Comparison of ENCODE assay signal across 8 mouse cellular contexts in genomic region chr4:130306796-130307630, GRCm38 (mm10). TPM values are rescaled to one million over a fixed set of nuclear protein-coding genes. Genes with fewer than 3 reads are reported as not detected.
DNase-seq lines count a peak whose midpoint lies in the region; ATAC-seq lines count a peak whose summit lies in the region.

No protein-coding gene starts in this region.

- no peaks in the 10 kb centered on the region for H3K36me3 ChIP-seq in neural tube, embryonic 12.5 days
- no peaks in the 10 kb centered on the region for H3K36me3 ChIP-seq in forebrain, embryonic 16.5 days (ENCODE audit: control insufficient read depth, insufficient read depth)
- no peaks in the 10 kb centered on the region for H3K36me3 ChIP-seq in hindbrain, embryonic 12.5 days
- no peaks in the 10 kb centered on the region for H3K36me3 ChIP-seq in liver, embryonic 11.5 days (ENCODE audit: control insufficient read depth, insufficient read depth, low read length)

- peak overlapping the region; percentile 87; the same call in 1 of the 2 replicates for H3K4me2 ChIP-seq in neural tube, embryonic 12.5 days (replicated peaks)
- H3K4me2 ChIP-seq in forebrain, embryonic 16.5 days (ENCODE audit: low read length), result peak overlapping the region; percentile 89
- peak overlapping the region; percentile 91; the same call in 1 of the 2 replicates for H3K4me2 ChIP-seq in hindbrain, embryonic 12.5 days (replicated peaks)
- H3K4me2 ChIP-seq in liver, embryonic 11.5 days, result peak overlapping the region; percentile 96

- H3K4me3 ChIP-seq in neural tube, embryonic 12.5 days, result no peak overlapping the region
- no peak overlapping the region; the same call in 1 of the 2 replicates for H3K4me3 ChIP-seq in forebrain, embryonic 16.5 days (replicated peaks; ENCODE audit: low read length)
- no peak overlapping the region for H3K4me3 ChIP-seq in hindbrain, embryonic 12.5 days
- peak overlapping the region; percentile 56; the same call in 1 of the 2 replicates for H3K4me3 ChIP-seq in liver, embryonic 11.5 days (ENCODE audit: low read depth, low read length)

- no peak for DNase-seq in neural tube, embryonic 10.5 days (ENCODE audit: extremely low spot score, low spot score)
- DNase-seq in liver, embryonic 11.5 days (ENCODE audit: low spot score), result no peak
- DNase-seq in urinary bladder, postnatal 25 days (ENCODE audit: low spot score), result no peak
- no peak for DNase-seq in embryo, embryonic 10 days (ENCODE audit: low spot score)
- no peak for DNase-seq in MN1 (ENCODE audit: low spot score)

- 75% methylated on average over 10 of the region's 10 CpGs for WGBS in neural tube, embryonic 12.5 days
- 81% methylated on average over 10 of the region's 10 CpGs for WGBS in forebrain, embryonic 16.5 days
- 74% methylated on average over 10 of the region's 10 CpGs for WGBS in hindbrain, embryonic 12.5 days
- WGBS in liver, embryonic 11.5 days, result 75% methylated on average over 10 of the region's 10 CpGs

- no peaks in the 10 kb centered on the region for H3K9me3 ChIP-seq in neural tube, embryonic 12.5 days
- no peaks in the 10 kb centered on the region for H3K9me3 ChIP-seq in forebrain, embryonic 16.5 days (ENCODE audit: control insufficient read depth, low read length)
- no peaks in the 10 kb centered on the region for H3K9me3 ChIP-seq in hindbrain, embryonic 12.5 days (replicated peaks)
- H3K9me3 ChIP-seq in liver, embryonic 11.5 days (ENCODE audit: control insufficient read depth, low read length), result no peaks in the 10 kb centered on the region

- no peak for ATAC-seq in neural tube, embryonic 12.5 days (ENCODE audit: low FRiP score, low read depth)
- no peak for ATAC-seq in forebrain, embryonic 16.5 days
- ATAC-seq in hindbrain, embryonic 12.5 days (ENCODE audit: low FRiP score), result no peak
- no peak for ATAC-seq in liver, embryonic 11.5 days (replicated peaks; ENCODE audit: low FRiP score)

- no peak overlapping the region for H3K9ac ChIP-seq in neural tube, embryonic 12.5 days
- no peak overlapping the region for H3K9ac ChIP-seq in forebrain, embryonic 16.5 days (replicated peaks; ENCODE audit: low read depth, low read length)
- no peak overlapping the region for H3K9ac ChIP-seq in hindbrain, embryonic 12.5 days
- no peak overlapping the region for H3K9ac ChIP-seq in liver, embryonic 11.5 days (ENCODE audit: low read depth, low read length)

- peaks cover 18% of the 10 kb centered on the region for H3K4me1 ChIP-seq in neural tube, embryonic 12.5 days
- H3K4me1 ChIP-seq in forebrain, embryonic 16.5 days (replicated peaks; ENCODE audit: control insufficient read depth, insufficient read depth, low read length), result peaks cover 12% of the 10 kb centered on the region
- H3K4me1 ChIP-seq in hindbrain, embryonic 12.5 days, result peaks cover 20% of the 10 kb centered on the region
- H3K4me1 ChIP-seq in liver, embryonic 11.5 days (replicated peaks; ENCODE audit: control insufficient read depth, insufficient read depth, low read length), result peaks cover 22% of the 10 kb centered on the region

- H3K27me3 ChIP-seq in neural tube, embryonic 12.5 days (replicated peaks), result peaks cover 54% of the 10 kb centered on the region
- 0 out of 2 replicates have a peak, but pooled peaks cover 7% of the 10 kb centered on the region for H3K27me3 ChIP-seq in forebrain, embryonic 16.5 days (replicated peaks; ENCODE audit: control insufficient read depth, insufficient read depth, low read length)
- peaks cover 63% of the 10 kb centered on the region for H3K27me3 ChIP-seq in hindbrain, embryonic 12.5 days
- H3K27me3 ChIP-seq in liver, embryonic 11.5 days (replicated peaks; ENCODE audit: control insufficient read depth, insufficient read depth, low read length), result peaks cover 44% of the 10 kb centered on the region

- no peak overlapping the region for H3K27ac ChIP-seq in neural tube, embryonic 12.5 days
- H3K27ac ChIP-seq in forebrain, embryonic 16.5 days (ENCODE audit: low read length), result no peak overlapping the region
- H3K27ac ChIP-seq in hindbrain, embryonic 12.5 days, result no peak overlapping the region
- no peak overlapping the region for H3K27ac ChIP-seq in liver, embryonic 11.5 days (ENCODE audit: low read depth, low read length)

RNA-seq across cellular contexts. Expression of gene Fabp3, which starts 1.4 kb away (rescaled TPM):
- 49.1 and 54.7 TPM in 2 replicates for polyA plus RNA-seq in neural tube, embryonic 12.5 days (2016; fragmentation: Nextera tagmentation; extraction: Ambion mirVana)
- polyA plus RNA-seq in forebrain, embryonic 16.5 days (2015; fragmentation: Nextera tagmentation; extraction: Ambion mirVana), result 106 and 143 TPM in 2 replicates
- 44.2 and 46.0 TPM in 2 replicates for polyA plus RNA-seq in hindbrain, embryonic 12.5 days (2016; fragmentation: Nextera tagmentation; extraction: Ambion mirVana)
- 5.0 and 6.4 TPM in 2 replicates for polyA plus RNA-seq in liver, embryonic 11.5 days (2014; fragmentation: Nextera tagmentation; extraction: Ambion mirVana)

RNA-seq across cellular contexts. Expression of gene Gm10570, which starts 1.5 kb away (rescaled TPM):
- 0.59 TPM in 1 of 2 replicates, not detected in the other for polyA plus RNA-seq in neural tube, embryonic 12.5 days (2016; fragmentation: Nextera tagmentation; extraction: Ambion mirVana)
- polyA plus RNA-seq in forebrain, embryonic 16.5 days (2015; fragmentation: Nextera tagmentation; extraction: Ambion mirVana), result 0.92 and 1.3 TPM in 2 replicates
- polyA plus RNA-seq in hindbrain, embryonic 12.5 days (2016; fragmentation: Nextera tagmentation; extraction: Ambion mirVana), result 0.46 TPM in 1 of 2 replicates, not detected in the other
- polyA plus RNA-seq in liver, embryonic 11.5 days (2014; fragmentation: Nextera tagmentation; extraction: Ambion mirVana), result not detected in 2 replicates

RNA-seq across cellular contexts. Expression of gene Serinc2, which starts 28.0 kb away (rescaled TPM):
- 61.3 and 71.6 TPM in 2 replicates for polyA plus RNA-seq in neural tube, embryonic 12.5 days (2016; fragmentation: Nextera tagmentation; extraction: Ambion mirVana)
- polyA plus RNA-seq in forebrain, embryonic 16.5 days (2015; fragmentation: Nextera tagmentation; extraction: Ambion mirVana), result 80.2 and 80.9 TPM in 2 replicates
- polyA plus RNA-seq in hindbrain, embryonic 12.5 days (2016; fragmentation: Nextera tagmentation; extraction: Ambion mirVana), result 85.2 and 85.3 TPM in 2 replicates
- 6.1 and 6.8 TPM in 2 replicates for polyA plus RNA-seq in liver, embryonic 11.5 days (2014; fragmentation: Nextera tagmentation; extraction: Ambion mirVana)

RNA-seq across cellular contexts. Expression of gene Zcchc17, which starts 52.7 kb away (rescaled TPM):
- polyA plus RNA-seq in neural tube, embryonic 12.5 days (2016; fragmentation: Nextera tagmentation; extraction: Ambion mirVana), result 70.3 and 75.7 TPM in 2 replicates
- polyA plus RNA-seq in forebrain, embryonic 16.5 days (2015; fragmentation: Nextera tagmentation; extraction: Ambion mirVana), result 76.1 and 81.9 TPM in 2 replicates
- polyA plus RNA-seq in hindbrain, embryonic 12.5 days (2016; fragmentation: Nextera tagmentation; extraction: Ambion mirVana), result 76.2 and 80.5 TPM in 2 replicates
- polyA plus RNA-seq in liver, embryonic 11.5 days (2014; fragmentation: Nextera tagmentation; extraction: Ambion mirVana), result 65.0 and 70.5 TPM in 2 replicates

RNA-seq across cellular contexts. Expression of gene Snrnp40, which starts 52.9 kb away (rescaled TPM):
- polyA plus RNA-seq in neural tube, embryonic 12.5 days (2016; fragmentation: Nextera tagmentation; extraction: Ambion mirVana), result 160 and 166 TPM in 2 replicates
- polyA plus RNA-seq in forebrain, embryonic 16.5 days (2015; fragmentation: Nextera tagmentation; extraction: Ambion mirVana), result 125 and 126 TPM in 2 replicates
- polyA plus RNA-seq in hindbrain, embryonic 12.5 days (2016; fragmentation: Nextera tagmentation; extraction: Ambion mirVana), result 147 and 151 TPM in 2 replicates
- polyA plus RNA-seq in liver, embryonic 11.5 days (2014; fragmentation: Nextera tagmentation; extraction: Ambion mirVana), result 151 and 170 TPM in 2 replicates
